Mouse (Mus musculus) forebrain, embryonic 11.5 days (tissue): ENCODE results near the gene Olfr288. TPM values are rescaled to one million over a fixed set of nuclear protein-coding genes. Genes with fewer than 3 reads are reported as not detected.

ENCODE experiments used
- ATAC-seq: fragments of 200-750 bp; cut with Nextera tagmentation; replicated peaks from 2 replicates; pipeline ENCODE4 v1.8.0; 2017; ENCODE audit warnings: moderate TSS enrichment; ENCODE audit not compliant: low FRiP score
- DNase-seq: peaks from one replicate; pipeline ENCODE4 v3.0.0-alpha.2; 2017; ENCODE audit warnings: low spot score
- H3K27ac ChIP-seq: fragments of 300-500 bp; sonication (generic); 2 replicates; pipeline ENCODE4 v1.5.1; 2014; ENCODE audit warnings: low read depth, low read length
- H3K27me3 ChIP-seq: fragments of 300-500 bp; sonication (generic); 2 replicates; pipeline ENCODE4 v1.6.1; 2014; ENCODE audit warnings: mild to moderate bottlenecking, low read length, mixed read lengths; ENCODE audit not compliant: control insufficient read depth, insufficient read depth
- H3K36me3 ChIP-seq: fragments of 300-500 bp; sonication (generic); 2 replicates; pipeline ENCODE4 v1.6.1; 2014; ENCODE audit warnings: mild to moderate bottlenecking, low read length, moderate library complexity, mixed read lengths; ENCODE audit not compliant: control insufficient read depth, insufficient read depth
- H3K4me1 ChIP-seq: fragments of 300-500 bp; sonication (generic); replicated peaks from 2 replicates; pipeline ENCODE4 v1.6.1; 2014; ENCODE audit warnings: low read length, mixed read lengths; ENCODE audit not compliant: control insufficient read depth, insufficient read depth
- H3K4me2 ChIP-seq: fragments of 300-500 bp; sonication (generic); 2 replicates; pipeline ENCODE4 v1.6.1; 2014; ENCODE audit warnings: low read depth, mild to moderate bottlenecking, low read length, moderate library complexity, mixed read lengths; ENCODE audit not compliant: severe bottlenecking
- H3K4me3 ChIP-seq: fragments of 300-500 bp; sonication (generic); 2 replicates; pipeline ENCODE4 v1.5.1; 2014; ENCODE audit warnings: low read depth, low read length
- H3K9ac ChIP-seq: fragments of 300-500 bp; sonication (generic); 2 replicates; pipeline ENCODE4 v1.6.1; 2014; ENCODE audit warnings: low read length
- H3K9me3 ChIP-seq: fragments of 300-500 bp; sonication (generic); 2 replicates; pipeline ENCODE4 v1.6.1; 2016; ENCODE audit warnings: low read length, mixed read lengths; ENCODE audit not compliant: control insufficient read depth
- WGBS: fragments of 180-500 bp; shearing (Covaris S2); extraction: QIAGEN DNeasy Blood & Tissue Kit; methylation state at CpG from one replicate; pipeline ENCODE4 v1.1.7; 2014; 5-methylcytosine and 5-hydroxymethylcytosine counted together
- polyA plus RNA-seq: library from polyadenylated mRNA; unstranded; fragments of >200 nt; fragmentation: Nextera tagmentation; extraction: Ambion mirVana; gene quantifications from 2 replicates; pipeline ENCODE4 v1.2.1, GENCODE M21; 2014

Gene Olfr288
- not detected in 2 replicates for polyA plus RNA-seq

DNA sequence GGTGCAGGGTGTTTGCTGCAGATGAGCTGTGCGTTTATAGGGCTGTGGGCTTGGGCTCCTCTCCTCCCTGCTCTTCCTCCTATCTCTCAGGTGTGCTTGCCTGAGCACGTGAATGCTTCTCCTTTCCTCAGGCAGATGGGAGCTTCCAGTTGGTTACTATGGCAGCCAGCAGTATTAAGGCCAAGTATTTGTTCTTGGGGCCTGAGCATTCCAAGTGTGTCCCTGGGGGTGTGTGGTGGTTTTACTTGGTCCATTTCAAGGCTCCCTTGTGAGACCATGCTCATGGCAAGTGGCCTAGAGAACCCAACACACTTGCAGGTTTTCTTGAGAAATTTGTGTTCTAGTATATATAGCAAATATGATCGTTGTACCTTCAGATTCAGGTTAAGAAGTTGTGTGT is at the start of gene Olfr288:
Olfr288 (minus strand) TSS at position 101 of the 400 bp plus-strand sequence.
- no peaks in the 10 kb centered on the region for H3K36me3 ChIP-seq
- H3K27ac ChIP-seq = no peak within 1 kb of the TSS
- no peaks in the 10 kb centered on the region for H3K9me3 ChIP-seq
- DNase-seq (no peak), ATAC-seq (no peak)
- no peak within 1 kb of the TSS for H3K4me2 ChIP-seq
- H3K9ac ChIP-seq = no peak within 1 kb of the TSS
- no peaks in the 10 kb centered on the region for H3K4me1 ChIP-seq
- H3K4me3 ChIP-seq = no peak within 1 kb of the TSS
- WGBS = 77% methylated on average over 3 of the region's 3 CpGs
- H3K27me3 ChIP-seq = no peaks in the 10 kb centered on the region

DNA sequence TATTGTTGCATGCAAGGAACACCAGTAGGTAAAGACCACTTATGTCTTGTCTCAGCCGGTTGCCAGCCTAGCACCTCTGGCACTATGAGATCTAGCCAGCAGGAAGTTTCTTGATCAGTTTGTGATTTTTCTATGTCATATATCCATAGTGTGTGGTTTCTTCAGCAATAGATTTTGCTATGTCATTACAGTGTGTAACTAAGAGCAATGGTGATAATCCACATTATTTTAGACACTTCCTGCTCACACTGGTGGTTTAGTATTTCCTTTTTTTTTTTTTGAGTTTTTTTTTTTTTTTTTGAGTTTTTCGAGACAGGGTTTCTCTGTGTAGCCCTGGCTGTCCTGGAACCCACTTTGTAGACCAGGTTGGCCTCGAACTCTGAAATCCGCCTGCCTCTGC is 40.1 kb upstream of the Olfr288 start:
- Histone ChIP-seq H3K4me3 (no peak overlapping the region), H3K4me1 (no peaks in the 10 kb centered on the region), H3K9ac (no peak overlapping the region), H3K27me3 (no peaks in the 10 kb centered on the region), H3K4me2 (no peak overlapping the region), H3K27ac (no peak overlapping the region), H3K9me3 (no peaks in the 10 kb centered on the region), H3K36me3 (no peaks in the 10 kb centered on the region)
- WGBS = 91% methylated on average over 4 of the region's 4 CpGs
- no peak for DNase-seq
- no peak for ATAC-seq

DNA sequence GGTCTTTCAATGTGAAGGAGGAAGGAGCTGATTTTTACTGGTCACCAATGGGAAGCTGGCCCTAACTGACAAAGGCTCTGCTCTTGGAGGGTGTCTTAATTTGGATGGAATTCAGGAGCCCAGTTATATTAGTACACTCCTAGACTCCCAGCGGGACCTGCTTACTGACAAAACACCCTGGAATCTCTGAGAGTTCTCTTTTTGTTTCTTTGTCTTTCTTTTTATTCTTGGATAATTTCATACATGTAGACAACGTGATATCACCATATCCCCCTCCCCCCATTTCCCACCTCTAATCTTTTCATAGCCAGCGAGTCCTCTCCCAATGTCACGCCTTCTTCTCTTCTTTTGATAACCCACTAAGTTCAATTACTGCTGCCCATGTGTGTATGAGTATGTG is 39.0 kb upstream of the Olfr288 start, which contains the start of gene Olfr286:
Olfr286 (minus strand) TSS at position 101 of the 400 bp plus-strand sequence.
- 87% methylated on average over 4 of the region's 4 CpGs for WGBS

DNA sequence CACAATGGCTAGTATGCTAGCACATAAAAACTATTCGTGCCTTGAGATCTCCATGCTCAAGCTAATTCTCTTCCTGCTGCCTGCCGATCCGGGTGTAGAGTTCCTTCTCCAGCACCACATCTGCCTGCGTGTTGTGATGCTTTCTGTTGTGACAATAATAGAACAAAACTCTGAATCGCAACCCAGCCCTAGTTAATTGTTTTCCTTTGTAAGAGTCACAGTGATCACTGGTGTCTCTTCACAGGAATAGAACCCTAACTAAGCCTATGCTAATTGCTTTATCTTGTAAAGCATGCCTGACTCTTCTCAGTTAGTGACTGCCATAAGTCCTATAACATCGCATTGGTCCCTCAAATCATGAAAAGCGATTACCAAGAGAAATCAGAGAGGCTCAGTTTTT is 30.8 kb upstream of the Olfr288 start:
- no peak overlapping the region for H3K9ac ChIP-seq
- no peaks in the 10 kb centered on the region for H3K4me1 ChIP-seq
- H3K36me3 ChIP-seq = no peaks in the 10 kb centered on the region
- WGBS = 67% methylated on average over 7 of the region's 7 CpGs
- ATAC-seq (no peak), DNase-seq (no peak)
- H3K27ac ChIP-seq = no peak overlapping the region
- no peaks in the 10 kb centered on the region for H3K9me3 ChIP-seq
- no peaks in the 10 kb centered on the region for H3K27me3 ChIP-seq
- H3K4me3 ChIP-seq = no peak overlapping the region
- no peak overlapping the region for H3K4me2 ChIP-seq

More for the DNA sequence above, 39.0 kb upstream of the Olfr288 start, which contains the start of gene Olfr286:
- no peaks in the 10 kb centered on the region for H3K27me3 ChIP-seq
- H3K27ac ChIP-seq = no peak within 1 kb of the TSS
- H3K9me3 ChIP-seq = no peaks in the 10 kb centered on the region
- ATAC-seq (no peak), DNase-seq (no peak)
- no peak within 1 kb of the TSS for H3K9ac ChIP-seq
- no peaks in the 10 kb centered on the region for H3K36me3 ChIP-seq
- no peak within 1 kb of the TSS for H3K4me2 ChIP-seq
- no peak within 1 kb of the TSS for H3K4me3 ChIP-seq
- no peaks in the 10 kb centered on the region for H3K4me1 ChIP-seq

DNA sequence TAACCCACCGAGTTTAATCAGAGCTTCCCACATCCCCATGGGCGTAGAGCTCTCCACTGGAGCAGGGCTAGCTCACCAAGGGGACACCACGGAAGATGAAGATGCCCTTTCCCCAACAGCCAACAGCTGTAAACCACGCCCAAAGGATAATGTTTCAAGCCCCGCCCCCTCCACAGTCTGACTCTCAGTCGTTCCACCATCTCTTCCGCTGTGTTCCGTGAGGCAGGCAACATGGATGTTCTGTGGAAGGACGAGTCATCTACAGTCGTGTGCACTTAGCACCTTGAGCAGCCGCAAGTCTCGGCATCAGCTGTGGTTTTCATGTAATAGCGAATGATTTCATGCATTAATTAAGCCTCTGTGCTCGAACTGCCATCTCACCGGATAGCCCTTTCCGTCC is 30.3 kb upstream of the Olfr288 start:
- H3K9me3 ChIP-seq = no peaks in the 10 kb centered on the region
- H3K9ac ChIP-seq = no peak overlapping the region
- no peak overlapping the region for H3K4me3 ChIP-seq
- 47% methylated on average over 16 of the region's 16 CpGs for WGBS
- no peaks in the 10 kb centered on the region for H3K36me3 ChIP-seq
- H3K27me3 ChIP-seq = no peaks in the 10 kb centered on the region
- DNase-seq (no peak), ATAC-seq (no peak)
- no peaks in the 10 kb centered on the region for H3K4me1 ChIP-seq
- H3K27ac ChIP-seq = no peak overlapping the region
- H3K4me2 ChIP-seq = no peak overlapping the region

DNA sequence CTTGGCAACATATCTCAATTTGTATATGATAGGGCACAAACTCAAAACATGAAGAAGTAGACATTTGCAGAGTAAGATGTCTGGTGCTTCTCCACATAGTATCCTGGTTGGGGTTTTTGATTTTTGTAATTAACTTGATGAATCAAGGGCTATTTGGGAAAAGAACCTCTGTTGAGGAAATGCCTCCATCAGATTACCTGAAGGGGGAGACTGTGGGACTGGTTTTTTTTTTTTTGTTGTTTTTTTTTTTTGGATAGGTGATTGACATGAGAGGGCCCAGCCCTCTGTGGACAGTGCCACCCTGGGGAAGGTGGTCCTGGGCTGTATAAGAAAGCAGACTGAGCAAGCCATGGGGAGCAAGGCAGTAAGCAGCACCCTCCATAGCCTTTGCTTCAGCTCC is 27.0 kb upstream of the Olfr288 start:
- Histone ChIP-seq H3K4me3 (no peak overlapping the region), H3K9me3 (no peaks in the 10 kb centered on the region), H3K27ac (no peak overlapping the region), H3K36me3 (no peaks in the 10 kb centered on the region), H3K4me1 (no peaks in the 10 kb centered on the region), H3K27me3 (no peaks in the 10 kb centered on the region), H3K9ac (no peak overlapping the region), H3K4me2 (no peak overlapping the region)
- DNase-seq (no peak), ATAC-seq (no peak)

DNA sequence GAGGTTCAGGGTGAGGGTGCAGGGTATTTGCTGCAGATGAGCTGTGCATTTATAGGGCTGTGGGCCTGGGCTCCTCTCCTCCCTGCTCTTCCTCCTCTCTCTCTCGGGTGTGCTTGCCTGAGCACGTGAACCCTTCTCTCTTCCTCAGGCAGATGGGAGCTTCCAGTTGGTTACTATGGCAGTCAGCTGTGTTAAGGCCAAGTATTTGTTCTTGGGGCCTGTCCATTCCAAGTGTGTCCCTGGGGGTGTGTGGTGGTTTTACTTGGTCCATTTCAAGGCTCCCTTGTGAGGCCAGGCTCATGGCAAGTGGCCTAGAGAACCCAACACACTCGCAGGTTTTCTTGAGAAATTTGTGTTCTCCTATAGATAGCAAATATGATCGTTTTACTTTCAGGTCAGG is 25.5 kb upstream of the Olfr288 start, which contains the start of the genes Gm44579 and Olfr287:
Gm44579 (minus strand) TSS at position 101 of the 400 bp plus-strand sequence.
Olfr287 (minus strand) TSS at position 180 of the 400 bp plus-strand sequence.
- no peak within 1 kb of the TSS for H3K4me2 ChIP-seq
- no peaks in the 10 kb centered on the region for H3K4me1 ChIP-seq
- no peak for ATAC-seq
- no peak within 1 kb of the TSS for H3K9ac ChIP-seq
- H3K9me3 ChIP-seq = no peaks in the 10 kb centered on the region
- H3K4me3 ChIP-seq = no peak within 1 kb of the TSS
- no peaks in the 10 kb centered on the region for H3K27me3 ChIP-seq
- DNase-seq = no peak
- no peaks in the 10 kb centered on the region for H3K36me3 ChIP-seq
- 64% methylated on average over 4 of the region's 4 CpGs for WGBS
- no peak within 1 kb of the TSS for H3K27ac ChIP-seq

DNA sequence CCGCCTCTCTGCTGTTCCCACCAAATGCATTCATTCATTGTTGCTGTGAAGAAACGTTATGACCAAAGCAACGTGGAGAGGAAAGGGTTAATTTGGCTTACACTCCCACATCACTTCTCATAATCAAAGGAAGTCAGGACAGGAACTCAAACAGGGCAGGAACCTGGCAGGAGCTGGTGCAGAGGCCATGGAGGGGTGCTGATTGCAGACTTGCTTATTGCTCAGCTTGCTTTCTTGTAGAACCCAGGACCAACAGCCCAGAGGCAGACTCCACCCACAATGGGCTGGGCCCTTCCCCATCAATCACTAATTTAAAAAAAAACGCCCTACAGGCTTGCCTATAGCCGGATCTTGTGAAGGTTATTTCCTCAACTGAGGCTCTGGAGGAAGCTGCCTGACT is 18.8 kb upstream of the Olfr288 start:
- Histone ChIP-seq H3K4me3 (no peak overlapping the region), H3K9me3 (no peaks in the 10 kb centered on the region), H3K4me2 (no peak overlapping the region), H3K27me3 (no peaks in the 10 kb centered on the region), H3K9ac (no peak overlapping the region), H3K36me3 (no peaks in the 10 kb centered on the region), H3K4me1 (no peaks in the 10 kb centered on the region), H3K27ac (no peak overlapping the region)
- WGBS = 76% methylated on average over 5 of the region's 5 CpGs
- DNase-seq (no peak), ATAC-seq (no peak)

DNA sequence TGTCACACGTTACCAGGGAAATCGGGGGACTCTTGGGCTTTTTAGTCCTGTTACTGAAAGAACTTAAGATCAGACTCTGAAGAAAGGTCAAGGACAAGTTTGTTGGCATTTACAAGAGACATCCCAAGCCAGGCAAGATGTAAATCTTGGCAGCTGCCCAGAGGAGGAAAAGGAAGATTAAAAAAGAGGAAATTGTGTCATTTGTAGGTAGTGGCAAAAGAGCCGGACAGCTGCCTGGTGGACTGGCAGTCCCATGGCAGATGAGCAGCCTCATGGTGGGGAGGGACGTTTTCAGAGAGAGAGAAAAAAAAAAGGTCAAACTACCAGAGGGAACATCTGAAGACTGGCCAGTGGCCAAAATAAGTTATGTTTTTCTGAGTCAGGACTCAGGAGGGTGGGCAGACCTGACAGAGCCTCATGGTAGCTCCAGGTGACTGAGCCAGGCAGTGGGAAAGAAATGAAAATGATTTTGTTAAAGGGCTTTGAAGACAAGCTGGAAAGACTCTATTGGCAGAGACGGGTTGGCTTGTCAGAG is 18.1 kb upstream of the Olfr288 start:
- ATAC-seq (no peak), DNase-seq (no peak)
- no peaks in the 10 kb centered on the region for H3K36me3 ChIP-seq
- WGBS = 86% methylated on average over 5 of the region's 5 CpGs
- no peaks in the 10 kb centered on the region for H3K4me1 ChIP-seq
- H3K4me2 ChIP-seq = no peak overlapping the region
- no peaks in the 10 kb centered on the region for H3K9me3 ChIP-seq
- H3K9ac ChIP-seq = no peak overlapping the region
- no peaks in the 10 kb centered on the region for H3K27me3 ChIP-seq
- H3K4me3 ChIP-seq = no peak overlapping the region
- no peak overlapping the region for H3K27ac ChIP-seq
